Mouse (Mus musculus) adrenal gland, postnatal 0 days (tissue): Measurements from ENCODE around the gene Cpsf6. TPM values are rescaled to one million over a fixed set of nuclear protein-coding genes. Genes with fewer than 3 reads are reported as not detected.

Experiments used
- polyA plus RNA-seq: library from polyadenylated mRNA; unstranded; fragments of >200 nt; fragmentation: Nextera tagmentation; extraction: Ambion mirVana; gene quantifications from 2 replicates; pipeline ENCODE4 v1.2.1, GENCODE M21; 2015

Cpsf6 gene
- polyA plus RNA-seq: 40.3 and 59.8 TPM in 2 replicates

DNA sequence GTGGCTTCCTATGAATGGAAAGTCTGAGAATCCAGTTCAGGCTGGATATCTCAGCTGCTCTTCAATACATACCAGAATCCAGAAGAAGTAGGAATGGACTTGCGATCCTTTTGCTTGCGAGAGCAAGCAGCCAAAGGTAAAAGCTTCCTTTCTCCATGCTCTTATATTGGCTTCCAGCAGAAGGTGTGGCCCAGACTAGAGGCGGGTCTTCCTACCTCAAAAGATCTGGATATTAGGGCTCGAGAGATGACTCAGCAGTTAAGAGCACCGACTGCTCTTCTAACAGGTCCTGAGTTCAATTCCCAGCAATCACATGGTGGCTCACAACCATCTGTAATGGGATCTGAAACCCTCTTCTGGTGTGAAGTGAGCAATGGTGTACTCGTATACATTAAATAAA is at the start of gene Cpsf6:
Gene Cpsf6 (minus strand): TSS at position 108 of the 400 bp plus-strand sequence.

Other genes with a start within 250 kb of the Cpsf6 start
- gene Frs2, start 231.5 kb downstream of the Cpsf6 start, polyA plus RNA-seq: 13.5 and 22.3 TPM in 2 replicates
- 42.6 and 48.5 TPM in 2 replicates for gene Yeats4, start 155.5 kb downstream of the Cpsf6 start, polyA plus RNA-seq
- gene 9530003J23Rik, start 141.3 kb downstream of the Cpsf6 start, polyA plus RNA-seq: not detected in 2 replicates
- 175 and 328 TPM in 2 replicates for gene Lyz2, start 97.7 kb downstream of the Cpsf6 start, polyA plus RNA-seq
- 1.5 and 3.1 TPM in 2 replicates for gene Lyz1, start 87.1 kb downstream of the Cpsf6 start, polyA plus RNA-seq
- gene Cpm, start 249.5 kb upstream of the Cpsf6 start, polyA plus RNA-seq: 6.9 and 16.3 TPM in 2 replicates